Mouse (Mus musculus) ovary, postnatal 10 days (tissue): ENCODE measurements around the gene Serinc3.
"Not testable (repeated sequence)": the region's sequence is repeated elsewhere in the genome, so short reads cannot be mapped to it uniquely, and the experiment has no call there.

Source experiments
- DNase-seq: peaks from one replicate; pipeline ENCODE4 v3.0.0; 2022; ENCODE audit warnings: low spot score

The Serinc3 gene

GRCm38 (mm10) chr2:163644575-163645385 lies at the start of gene Serinc3:
Gene Serinc3 (minus strand): TSS chr2:163645131.
- DNase-seq: peak; percentile 99

- DNase-seq: no peak
Measured at GRCm38 (mm10) chr2:163693716-163694314, 48.9 kb upstream of the Serinc3 start.

- DNase-seq: no peak
Measured at GRCm38 (mm10) chr2:163692873-163693612, 48.1 kb upstream of the Serinc3 start.

- no peak for DNase-seq
Measured at GRCm38 (mm10) chr2:163691846-163692605, 47.1 kb upstream of the Serinc3 start.

- no peak for DNase-seq
Measured at GRCm38 (mm10) chr2:163690409-163691304, 45.7 kb upstream of the Serinc3 start.

- no peak for DNase-seq
Measured at GRCm38 (mm10) chr2:163689771-163690170, 44.8 kb upstream of the Serinc3 start.

- DNase-seq: not testable (repeated sequence)
Measured at GRCm38 (mm10) chr2:163688377-163688776, 43.4 kb upstream of the Serinc3 start.

- DNase-seq: no peak
Measured at GRCm38 (mm10) chr2:163686886-163687285, 42.0 kb upstream of the Serinc3 start.

GRCm38 (mm10) chr2:163686233-163686632 lies 41.3 kb upstream of the Serinc3 start:
- DNase-seq: no peak

GRCm38 (mm10) chr2:163685761-163686200 lies 40.9 kb upstream of the Serinc3 start:
- no peak for DNase-seq

- no peak for DNase-seq
Measured at GRCm38 (mm10) chr2:163685287-163685686, 40.4 kb upstream of the Serinc3 start.

GRCm38 (mm10) chr2:163682344-163682743 lies 37.4 kb upstream of the Serinc3 start:
- no peak for DNase-seq

GRCm38 (mm10) chr2:163676745-163677144 lies 31.8 kb upstream of the Serinc3 start:
- no peak for DNase-seq

- no peak for DNase-seq
Measured at GRCm38 (mm10) chr2:163676321-163676720, 31.4 kb upstream of the Serinc3 start.

GRCm38 (mm10) chr2:163675662-163676061 lies 30.7 kb upstream of the Serinc3 start:
- DNase-seq: no peak

GRCm38 (mm10) chr2:163675144-163675619 lies 30.3 kb upstream of the Serinc3 start:
- no peak for DNase-seq

GRCm38 (mm10) chr2:163674397-163674796 lies 29.5 kb upstream of the Serinc3 start:
- DNase-seq: no peak

- DNase-seq: no peak
Measured at GRCm38 (mm10) chr2:163670872-163671594, 26.1 kb upstream of the Serinc3 start.

GRCm38 (mm10) chr2:163667045-163667444 lies 22.1 kb upstream of the Serinc3 start:
- DNase-seq: no peak

GRCm38 (mm10) chr2:163663930-163664329 lies 19.0 kb upstream of the Serinc3 start:
- no peak for DNase-seq
